Comparison of ENCODE assay signal across 8 mouse cellular contexts in the genomic region with DNA sequence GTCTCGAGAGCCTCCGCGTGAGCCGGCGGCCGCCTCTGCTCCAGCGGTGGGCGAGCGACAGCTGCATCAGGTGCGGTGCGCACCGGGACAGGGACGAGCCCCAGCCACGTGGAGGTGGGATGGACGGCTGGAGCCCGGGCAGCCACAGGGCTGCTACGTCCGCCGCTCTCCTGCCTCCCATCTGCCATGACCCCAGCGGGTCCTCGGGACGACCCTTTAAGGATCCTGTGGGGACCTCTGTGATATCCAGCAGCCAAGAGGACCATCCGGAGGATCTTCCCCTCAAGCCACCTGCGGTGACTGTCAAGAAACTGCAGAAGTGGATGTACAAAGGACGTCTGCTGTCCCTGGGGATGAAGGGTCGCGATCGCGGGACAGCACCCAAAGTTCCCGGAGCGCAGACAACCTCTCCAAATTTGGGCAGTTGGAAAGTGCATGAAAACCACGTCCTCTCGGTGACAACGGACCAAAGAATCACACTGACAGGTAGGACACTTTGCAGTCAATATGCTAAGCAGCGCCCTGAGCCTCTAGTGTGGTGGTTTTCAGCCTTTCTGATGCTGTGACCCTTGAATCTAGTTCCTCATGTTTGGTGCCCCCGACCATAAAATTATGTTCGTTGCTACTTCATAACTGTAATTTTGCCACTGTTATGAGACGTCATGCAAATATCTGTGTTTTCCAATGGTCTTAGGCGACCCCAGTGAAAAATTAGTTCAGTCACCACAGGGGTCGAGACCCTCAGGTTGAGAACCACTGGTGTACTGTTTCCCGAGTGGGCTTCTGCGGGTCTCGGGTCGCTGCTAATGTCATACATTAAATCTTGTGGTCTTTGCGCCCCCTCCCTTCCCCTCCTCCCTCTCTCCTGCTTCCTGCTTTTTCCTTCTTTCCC. TPM values are rescaled to one million over a fixed set of nuclear protein-coding genes. Genes with fewer than 3 reads are reported as not detected.
DNase-seq lines count a peak whose midpoint lies in the region; ATAC-seq and TF ChIP-seq lines count a peak whose summit lies in the region.

No protein-coding gene starts in this region.

- peak overlapping the region; percentile 98 for H3K4me2 ChIP-seq in heart, postnatal 0 days (ENCODE audit: low read depth, low read length)

- under 1% methylated on average over 45 of the region's 45 CpGs for WGBS in liver, adult 2 months
- WGBS in heart, postnatal 0 days = under 1% methylated on average over 42 of the region's 45 CpGs

- H3K4me1 ChIP-seq in liver, adult 2 months (ENCODE audit: control insufficient read depth, insufficient read depth, low read length) = peaks cover 21% of the 10 kb centered on the region
- H3K4me1 ChIP-seq in heart, postnatal 0 days (ENCODE audit: control insufficient read depth, insufficient read depth) = peaks cover 7% of the 10 kb centered on the region; the same call in 1 of the 2 replicates

- peak overlapping the region; percentile 77 for H3K4me3 ChIP-seq in liver, adult 2 months (ENCODE audit: insufficient read depth, low read depth, low read length)
- H3K4me3 ChIP-seq in heart, postnatal 0 days (ENCODE audit: low read depth, low read length) = peak overlapping the region; percentile 92

- ATAC-seq in heart, postnatal 0 days (ENCODE audit: insufficient read depth, low read depth) = no peak
- ATAC-seq in megakaryocyte progenitor cell, adult 5-6 weeks (replicated peaks; ENCODE audit: poor library complexity) = peak; percentile 1; the same call in 1 of the 2 replicates

- no peak for TF ChIP-seq EP300 in heart, postnatal 0 days (IDR thresholded peaks at IDR 0.05; ENCODE audit: low read depth)

- H3K9ac ChIP-seq in liver, adult 2 months (ENCODE audit: low read depth, low read length) = peak overlapping the region; percentile 87
- peak overlapping the region; percentile 97 for H3K9ac ChIP-seq in heart, postnatal 0 days (replicated peaks; ENCODE audit: low read depth, low read length)

- no peaks in the 10 kb centered on the region for H3K27me3 ChIP-seq in liver, adult 2 months (ENCODE audit: control insufficient read depth, insufficient read depth, low read length)
- H3K27me3 ChIP-seq in heart, postnatal 0 days (ENCODE audit: control insufficient read depth, insufficient read depth, low read length) = 0 out of 2 replicates have a peak, but pooled peaks cover 6% of the 10 kb centered on the region

- peak; percentile 66 for TF ChIP-seq POLR2A in liver, adult 2 months (IDR thresholded peaks at IDR 0.05; ENCODE audit: extremely low read depth, insufficient read depth, low read length)

- no peaks in the 10 kb centered on the region for H3K36me3 ChIP-seq in liver, adult 2 months (ENCODE audit: control insufficient read depth, insufficient read depth, low read length)
- H3K36me3 ChIP-seq in heart, postnatal 0 days (replicated peaks; ENCODE audit: control insufficient read depth, insufficient read depth, low read length) = no peaks in the 10 kb centered on the region

- H3K79me2 ChIP-seq in liver, adult 2 months (ENCODE audit: control insufficient read depth, insufficient read depth, low read length) = peaks cover 4% of the 10 kb centered on the region; the same call in 1 of the 2 replicates

- DNase-seq in liver, adult 2 months (ENCODE audit: extremely low read depth, low read depth, low spot score) = peak; percentile 65
- DNase-seq in liver (no peak), adipocyte (ENCODE audit: low spot score) (peak; percentile 38)
- peak; percentile 49 for DNase-seq in heart, postnatal 0 days (ENCODE audit: low spot score)
- no peak for DNase-seq in cerebellum, adult 11 months
- DNase-seq in kidney, postnatal 10 days = no peak
- DNase-seq in natural killer cell, adult 2 months (ENCODE audit: low spot score in 2 of 2) = no peak

- peak overlapping the region; percentile 70 for H3K27ac ChIP-seq in liver, adult 2 months (replicated peaks; ENCODE audit: insufficient read depth, low read depth, low read length)
- peak overlapping the region; percentile 100 for H3K27ac ChIP-seq in heart, postnatal 0 days (ENCODE audit: low read depth)

- H3K9me3 ChIP-seq in heart, postnatal 0 days (replicated peaks; ENCODE audit: control insufficient read depth, low read length) = no peaks in the 10 kb centered on the region

- TF ChIP-seq CTCF in liver, adult 2 months (IDR thresholded peaks at IDR 0.05; ENCODE audit: low read depth, low read length) = no peak
- no peak for TF ChIP-seq CTCF in heart, postnatal 0 days (IDR thresholded peaks at IDR 0.05; ENCODE audit: low read depth)

RNA-seq across cellular contexts. Expression of gene Syde2, which starts 1.3 kb away (rescaled TPM):
- 5.4 and 7.9 TPM in 2 replicates for total RNA-seq in liver, adult 2 months (2014; rRNA removed)
- polyA plus RNA-seq in liver, adult 2 months (2012; rRNA removed) = 1.3 and 1.7 TPM in 2 replicates
- 42.0 and 47.1 TPM in 2 replicates for total RNA-seq in heart, postnatal 0 days (2014; rRNA removed; ENCODE audit: low replicate concordance)
- 10.1 and 10.5 TPM in 2 replicates for polyA plus RNA-seq in heart, postnatal 0 days (2015; fragmentation: Nextera tagmentation; extraction: Ambion mirVana)
- total RNA-seq in megakaryocyte progenitor cell, adult 5-6 weeks (2015) = 3.7 and 4.9 TPM in 2 replicates
- 3.2 and 5.0 TPM in 2 replicates for total RNA-seq in megakaryocyte progenitor cell, adult 5-6 weeks (2017)

RNA-seq across cellular contexts. Expression of gene 2410004B18Rik, which starts 51.1 kb away (rescaled TPM):
- total RNA-seq in liver, adult 2 months (2014; rRNA removed) = 6.7 and 8.2 TPM in 2 replicates
- polyA plus RNA-seq in liver, adult 2 months (2012; rRNA removed) = 3.6 and 3.7 TPM in 2 replicates
- 9.1 and 12.3 TPM in 2 replicates for total RNA-seq in heart, postnatal 0 days (2014; rRNA removed; ENCODE audit: low replicate concordance)
- 35.9 and 37.6 TPM in 2 replicates for polyA plus RNA-seq in heart, postnatal 0 days (2015; fragmentation: Nextera tagmentation; extraction: Ambion mirVana)
- 25.3 and 42.3 TPM in 2 replicates for total RNA-seq in megakaryocyte progenitor cell, adult 5-6 weeks (2015)
- 13.3 and 14.0 TPM in 2 replicates for total RNA-seq in megakaryocyte progenitor cell, adult 5-6 weeks (2017)

Comparison
In these comparisons a context has a peak if more than half of its experiments do, and no peak if none do; other contexts are left out.
1. DNase-seq: peak in liver, adult 2 months (single experiment), adipocyte (single experiment) and heart, postnatal 0 days (single experiment); none in liver (single experiment), cerebellum, adult 11 months (single experiment), kidney, postnatal 10 days (single experiment) and natural killer cell, adult 2 months (0 of 2).